Mouse (Mus musculus) embryonic facial prominence, embryonic 11.5 days (tissue): ENCODE measurements at regions not wholly inside any gene's neighbourhood (a gene's known extent, or its start where the extent isn't known, plus 50 kb on each side); places are given as distances from the start of the nearest gene placed in this dataset.

Experiments
- ATAC-seq: fragments of 200-750 bp; cut with Nextera tagmentation; replicated peaks from 2 replicates; pipeline ENCODE4 v1.8.0; 2017; ENCODE audit warnings: low read depth; ENCODE audit not compliant: insufficient number of reproducible peaks, low FRiP score, low TSS enrichment
- DNase-seq: peaks from one replicate; pipeline ENCODE4 v3.0.0-alpha.2; 2015; ENCODE audit warnings: low spot score
- H3K27ac ChIP-seq: fragments of 300-500 bp; sonication (generic); replicated peaks from 2 replicates; pipeline ENCODE4 v1.5.1; 2014; ENCODE audit warnings: mild to moderate bottlenecking, low read depth, low read length, control low read depth
- H3K27me3 ChIP-seq: fragments of 300-500 bp; sonication (generic); 2 replicates; pipeline ENCODE4 v1.6.1; 2014; ENCODE audit warnings: mild to moderate bottlenecking, low read length, moderate library complexity, mixed read lengths; ENCODE audit not compliant: control insufficient read depth, insufficient read depth
- H3K36me3 ChIP-seq: fragments of 300-500 bp; sonication (generic); replicated peaks from 2 replicates; pipeline ENCODE4 v1.6.1; 2014; ENCODE audit warnings: low read depth, mild to moderate bottlenecking, low read length, moderate library complexity, mixed read lengths; ENCODE audit not compliant: control insufficient read depth, insufficient read depth
- H3K4me1 ChIP-seq: fragments of 300-500 bp; sonication (generic); 2 replicates; pipeline ENCODE4 v1.6.1; 2014; ENCODE audit warnings: low read length, mixed read lengths; ENCODE audit not compliant: control insufficient read depth, insufficient read depth
- H3K4me2 ChIP-seq: fragments of 300-500 bp; sonication (generic); 2 replicates; pipeline ENCODE4 v1.6.1; 2014; ENCODE audit warnings: low read depth, mild to moderate bottlenecking, control low read depth, low read length, moderate library complexity
- H3K4me3 ChIP-seq: fragments of 300-500 bp; sonication (generic); 2 replicates; pipeline ENCODE4 v1.5.1; 2014; ENCODE audit warnings: low read depth, low read length, control low read depth
- H3K9ac ChIP-seq: fragments of 300-500 bp; sonication (generic); replicated peaks from 2 replicates; pipeline ENCODE4 v1.6.1; 2014; ENCODE audit warnings: mild to moderate bottlenecking, control low read depth, low read length
- H3K9me3 ChIP-seq: fragments of 300-500 bp; sonication (generic); replicated peaks from 2 replicates; pipeline ENCODE4 v1.6.1; 2016; ENCODE audit warnings: mild to moderate bottlenecking, low read length, inconsistent platforms, mixed read lengths; ENCODE audit not compliant: control insufficient read depth
- WGBS: fragments of 180-500 bp; shearing (Covaris S2); extraction: QIAGEN DNeasy Blood & Tissue Kit; methylation state at CpG from one replicate; pipeline ENCODE4 v1.1.7; 2014; 5-methylcytosine and 5-hydroxymethylcytosine counted together

GRCm38 (mm10) chr19:15829158-15829557, 118.0 kb downstream of the Psat1 start:
- WGBS = 79% methylated on average over 5 of the region's 5 CpGs
- DNase-seq = no peak
- Histone ChIP-seq H3K36me3 (no peaks in the 10 kb centered on the region), H3K27ac (no peak overlapping the region), H3K4me1 (no peaks in the 10 kb centered on the region), H3K9me3 (no peaks in the 10 kb centered on the region), H3K9ac (no peak overlapping the region), H3K4me3 (no peak overlapping the region), H3K27me3 (no peaks in the 10 kb centered on the region), H3K4me2 (no peak overlapping the region)
- ATAC-seq = no peak

- no peak for DNase-seq
- no peaks in the 10 kb centered on the region for H3K36me3 ChIP-seq
- WGBS = 83% methylated on average over 10 of the region's 10 CpGs
- no peaks in the 10 kb centered on the region for H3K9me3 ChIP-seq
- H3K27ac ChIP-seq = no peak overlapping the region
- no peak overlapping the region for H3K4me2 ChIP-seq
- no peaks in the 10 kb centered on the region for H3K27me3 ChIP-seq
- no peak overlapping the region for H3K4me3 ChIP-seq
- H3K4me1 ChIP-seq = no peaks in the 10 kb centered on the region
- no peak overlapping the region for H3K9ac ChIP-seq
- ATAC-seq = no peak
Measured at GRCm38 (mm10) chr19:15827990-15828705, 119.0 kb downstream of the Psat1 start.

GRCm38 (mm10) chr19:15827120-15827989, 119.8 kb downstream of the Psat1 start:
- no peak overlapping the region for H3K4me2 ChIP-seq
- H3K4me3 ChIP-seq = no peak overlapping the region
- H3K9me3 ChIP-seq = no peaks in the 10 kb centered on the region
- WGBS = 70% methylated on average over 9 of the region's 9 CpGs
- H3K27me3 ChIP-seq = no peaks in the 10 kb centered on the region
- 0 out of 2 replicates have a peak, but pooled peaks have one; percentile 18 for ATAC-seq
- no peak for DNase-seq
- H3K4me1 ChIP-seq = no peaks in the 10 kb centered on the region
- no peak overlapping the region for H3K9ac ChIP-seq
- no peak overlapping the region for H3K27ac ChIP-seq
- H3K36me3 ChIP-seq = no peaks in the 10 kb centered on the region

- 79% methylated on average over 6 of the region's 6 CpGs for WGBS
- Histone ChIP-seq H3K27ac (no peak overlapping the region), H3K9me3 (no peaks in the 10 kb centered on the region), H3K9ac (no peak overlapping the region), H3K4me3 (no peak overlapping the region), H3K4me2 (no peak overlapping the region), H3K4me1 (no peaks in the 10 kb centered on the region), H3K36me3 (no peaks in the 10 kb centered on the region), H3K27me3 (no peaks in the 10 kb centered on the region)
- DNase-seq (no peak), ATAC-seq (no peak)
Measured at GRCm38 (mm10) chr19:15823688-15824371, 123.3 kb downstream of the Psat1 start.

DNA sequence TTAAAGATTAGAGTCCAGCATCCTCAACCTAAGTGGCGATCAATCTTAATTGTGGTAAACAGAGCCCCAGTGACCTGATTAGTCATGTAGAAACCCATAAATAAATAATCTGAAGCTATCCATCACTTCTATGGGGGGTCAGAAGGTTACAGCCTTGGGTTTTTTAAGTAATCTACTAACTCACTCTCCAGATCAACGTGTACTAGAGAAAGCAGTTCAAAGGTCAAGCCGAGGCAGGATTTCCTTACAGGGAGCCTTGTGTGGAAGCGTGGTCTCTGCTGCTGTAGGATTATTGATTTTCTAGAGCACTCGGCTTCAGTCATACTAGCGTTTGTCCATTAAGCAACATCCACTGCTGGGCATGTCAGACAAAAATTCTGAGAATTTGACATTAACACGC, 127.1 kb downstream of the Psat1 start:
- no peaks in the 10 kb centered on the region for H3K36me3 ChIP-seq
- 49% methylated on average over 7 of the region's 7 CpGs for WGBS
- no peak overlapping the region for H3K9ac ChIP-seq
- no peaks in the 10 kb centered on the region for H3K27me3 ChIP-seq
- no peak overlapping the region for H3K4me2 ChIP-seq
- no peak for DNase-seq
- no peaks in the 10 kb centered on the region for H3K4me1 ChIP-seq
- H3K9me3 ChIP-seq = no peaks in the 10 kb centered on the region
- no peak for ATAC-seq
- H3K4me3 ChIP-seq = no peak overlapping the region
- no peak overlapping the region for H3K27ac ChIP-seq

DNA sequence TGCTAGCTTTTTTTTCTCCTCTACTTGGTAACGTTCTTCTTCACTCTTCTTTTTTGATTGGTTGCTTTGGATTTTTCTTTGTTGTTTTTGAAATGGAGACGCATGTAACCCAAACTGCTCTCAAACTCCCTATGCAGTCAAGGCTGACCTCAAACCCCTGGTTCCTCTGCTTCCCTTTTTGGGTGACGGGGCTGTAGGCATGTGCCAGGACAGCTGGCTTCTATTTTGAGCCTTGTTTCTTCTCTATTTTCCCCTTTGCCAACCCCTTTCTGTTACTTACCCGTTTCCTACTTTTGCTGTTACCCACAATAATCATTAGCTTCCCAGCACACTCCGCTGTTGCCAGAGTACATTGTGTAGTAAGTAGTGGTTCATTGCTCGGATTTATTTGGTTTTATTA, 132.0 kb downstream of the Psat1 start:
- ATAC-seq (no peak), DNase-seq (no peak)
- Histone ChIP-seq H3K9ac (no peak overlapping the region), H3K27ac (no peak overlapping the region), H3K4me2 (no peak overlapping the region), H3K27me3 (no peaks in the 10 kb centered on the region), H3K36me3 (no peaks in the 10 kb centered on the region), H3K9me3 (no peaks in the 10 kb centered on the region), H3K4me3 (no peak overlapping the region), H3K4me1 (no peaks in the 10 kb centered on the region)
- WGBS = 55% methylated on average over 6 of the region's 6 CpGs

GRCm38 (mm10) chr19:15809008-15809407, 138.1 kb downstream of the Psat1 start:
- Histone ChIP-seq H3K27me3 (no peaks in the 10 kb centered on the region; the same call in 1 of the 2 replicates), H3K27ac (no peak overlapping the region), H3K9ac (no peak overlapping the region), H3K9me3 (no peaks in the 10 kb centered on the region), H3K36me3 (no peaks in the 10 kb centered on the region), H3K4me1 (no peaks in the 10 kb centered on the region), H3K4me2 (no peak overlapping the region), H3K4me3 (no peak overlapping the region)
- ATAC-seq = no peak
- 92% methylated on average over 5 of the region's 5 CpGs for WGBS
- DNase-seq = no peak
